Mouse (Mus musculus) MEL (cell line): ENCODE measurements around the gene Tprg. TPM values are rescaled to one million over a fixed set of nuclear protein-coding genes. Genes with fewer than 3 reads are reported as not detected.

Experiments used
- DNase-seq: peaks from one replicate; pipeline ENCODE4 v3.0.0; 2011; ENCODE audit warnings: low read depth, low spot score
- H3K27ac ChIP-seq: 2 replicates; pipeline ENCODE4 v1.5.1; 2012; ENCODE audit warnings: low read depth, mild to moderate bottlenecking, control low read depth, low read length, moderate library complexity; ENCODE audit not compliant: control insufficient read depth
- H3K27me3 ChIP-seq, 2 experiments: fragments of 150-350 bp in 1 of 2; sonication (generic) in 1 of 2; 2 replicates each; pipeline ENCODE4 v1.6.1; 2012; ENCODE audit warnings: low read length in 2 of 2, mild to moderate bottlenecking in 2 of 2, improper control_type of control experiment in 1 of 2, moderate library complexity in 1 of 2; ENCODE audit not compliant: insufficient read depth in 2 of 2, control insufficient read depth in 1 of 2
- H3K36me3 ChIP-seq, 2 experiments: 2 replicates each; pipeline ENCODE4 v1.6.1; 2012 to 2014; ENCODE audit warnings: low read length in 2 of 2, improper control_type of control experiment in 1 of 2, inconsistent platforms in 1 of 2, mild to moderate bottlenecking in 1 of 2; ENCODE audit not compliant: insufficient read depth in 2 of 2, control insufficient read depth in 1 of 2
- H3K4me1 ChIP-seq, 2 experiments: fragments of 150-350 bp in 1 of 2; sonication (generic) in 1 of 2; 2 replicates each; pipeline ENCODE4 v1.6.1; 2012; ENCODE audit warnings: low read length in 2 of 2, improper control_type of control experiment in 1 of 2, mild to moderate bottlenecking in 1 of 2; ENCODE audit not compliant: insufficient read depth in 2 of 2, control insufficient read depth in 1 of 2
- H3K4me3 ChIP-seq, 2 experiments: fragments of 150-350 bp in 1 of 2; sonication (generic) in 1 of 2; 2 replicates each; pipeline ENCODE4 v1.5.1; 2012; ENCODE audit warnings: low read depth in 2 of 2, low read length in 2 of 2, mild to moderate bottlenecking in 2 of 2, moderate library complexity in 2 of 2, control low read depth in 1 of 2, improper control_type of control experiment in 1 of 2; ENCODE audit not compliant: control insufficient read depth in 1 of 2, insufficient read depth in 1 of 2
- H3K79me2 ChIP-seq: 2 replicates; pipeline ENCODE4 v1.6.1; 2012; ENCODE audit warnings: mild to moderate bottlenecking, low read length, moderate library complexity; ENCODE audit not compliant: control insufficient read depth, poor library complexity, insufficient read depth
- H3K9ac ChIP-seq: 2 replicates; pipeline ENCODE4 v1.6.1; 2012; ENCODE audit warnings: low read depth, mild to moderate bottlenecking, control low read depth, low read length, moderate library complexity; ENCODE audit not compliant: control insufficient read depth, poor library complexity, severe bottlenecking
- H3K9me3 ChIP-seq: fragments of 150-350 bp; sonication (generic); replicated peaks from 2 replicates; pipeline ENCODE4 v1.6.1; 2012; ENCODE audit warnings: mild to moderate bottlenecking, low read length, improper control_type of control experiment, moderate library complexity; ENCODE audit not compliant: insufficient read depth
- CHD2 ChIP-seq: IDR thresholded peaks from 2 replicates; pipeline ENCODE4 v1.6.1; 2011; ENCODE audit warnings: low read length, improper control_type of control experiment
- E2F4 ChIP-seq: IDR thresholded peaks from 2 replicates; pipeline ENCODE4 v1.6.1; 2011; ENCODE audit warnings: low read depth, low read length, improper control_type of control experiment, borderline replicate concordance
- ETS1 ChIP-seq: IDR thresholded peaks from 2 replicates; pipeline ENCODE4 v1.6.1; 2012; ENCODE audit warnings: low read depth, mild to moderate bottlenecking, inconsistent platforms, low read length, improper control_type of control experiment, moderate library complexity
- GATA1 ChIP-seq: IDR thresholded peaks from 2 replicates; pipeline ENCODE4 v1.6.1; 2011; ENCODE audit warnings: low read depth, low read length, improper control_type of control experiment
- MEF2A ChIP-seq: IDR thresholded peaks from 2 replicates; pipeline ENCODE4 v1.6.1; 2014; ENCODE audit warnings: low read depth, mild to moderate bottlenecking, inconsistent platforms, low read length, improper control_type of control experiment; ENCODE audit not compliant: poor library complexity, insufficient replicate concordance, severe bottlenecking; ENCODE audit errors: extremely low read depth
- MYB ChIP-seq: IDR thresholded peaks from 2 replicates; pipeline ENCODE4 v1.6.1; 2011; ENCODE audit warnings: mild to moderate bottlenecking, low read depth, low read length, improper control_type of control experiment
- POLR2AphosphoS2 ChIP-seq: IDR thresholded peaks from 2 replicates; pipeline ENCODE4 v1.6.1; 2011; ENCODE audit warnings: low read length, improper control_type of control experiment
- RAD21 ChIP-seq: IDR thresholded peaks from 2 replicates; pipeline ENCODE4 v1.6.1; 2011; ENCODE audit warnings: mild to moderate bottlenecking, low read depth, low read length, improper control_type of control experiment
- TCF12 ChIP-seq: IDR thresholded peaks from 2 replicates; pipeline ENCODE4 v1.6.1; 2014; ENCODE audit warnings: low read depth, mild to moderate bottlenecking, inconsistent platforms, low read length, improper control_type of control experiment, moderate library complexity
- USF1 ChIP-seq: IDR thresholded peaks from 2 replicates; pipeline ENCODE4 v1.6.1; 2014; ENCODE audit warnings: low read depth, mild to moderate bottlenecking, inconsistent platforms, low read length, improper control_type of control experiment, moderate library complexity
- ZMIZ1 ChIP-seq: IDR thresholded peaks from 2 replicates; pipeline ENCODE4 v1.6.1; 2012; ENCODE audit warnings: low read depth, mild to moderate bottlenecking, inconsistent platforms, low read length, improper control_type of control experiment, moderate library complexity
- polyA plus RNA-seq, 2 experiments: library from polyadenylated mRNA; stranded (reverse) in 1 of 2; unstranded in 1 of 2; fragments of >175 nt in 1 of 2; fragments of >200 nt in 1 of 2; gene quantifications; 2 replicates each; pipeline versions ENCODE4 v1.2.1 to v1.2.4; 2012; ENCODE audit warnings: low replicate concordance in 2 of 2, low read depth in 1 of 2; ENCODE audit not compliant: insufficient read length in 2 of 2, insufficient read depth in 1 of 2, missing spikeins in 1 of 2
- total RNA-seq: library from RNA; depleted of rRNA; stranded (reverse); fragments of 300-350 nt; gene quantifications from 2 replicates; pipeline ENCODE4 v1.2.3, GENCODE M21; 2012

Gene Tprg
- total and polyA plus RNA-seq, 3 experiments: not detected

DNA sequence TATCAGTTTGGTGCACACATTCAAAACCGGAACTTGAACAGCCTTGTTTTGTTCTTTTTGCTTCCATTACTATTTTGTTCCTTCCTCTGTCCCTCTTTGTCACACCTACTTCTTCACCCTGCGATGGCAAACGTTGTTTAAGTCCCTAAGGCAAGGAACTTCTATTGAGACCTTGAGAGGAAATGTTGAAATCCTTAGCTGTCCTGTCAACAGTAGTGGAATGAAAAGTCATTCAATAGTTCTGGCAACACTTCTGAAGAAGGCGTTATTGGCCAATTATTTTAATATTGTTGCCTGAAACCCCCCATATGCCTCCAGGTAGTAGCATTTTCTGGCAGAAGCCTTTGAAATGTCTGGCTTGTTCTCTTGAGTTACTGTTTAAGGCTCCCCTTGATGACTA, 137.4 kb downstream of the Tprg start:
- DNase-seq: no peak
- TF ChIP-seq USF1 (no peak), E2F4 (no peak)

DNA sequence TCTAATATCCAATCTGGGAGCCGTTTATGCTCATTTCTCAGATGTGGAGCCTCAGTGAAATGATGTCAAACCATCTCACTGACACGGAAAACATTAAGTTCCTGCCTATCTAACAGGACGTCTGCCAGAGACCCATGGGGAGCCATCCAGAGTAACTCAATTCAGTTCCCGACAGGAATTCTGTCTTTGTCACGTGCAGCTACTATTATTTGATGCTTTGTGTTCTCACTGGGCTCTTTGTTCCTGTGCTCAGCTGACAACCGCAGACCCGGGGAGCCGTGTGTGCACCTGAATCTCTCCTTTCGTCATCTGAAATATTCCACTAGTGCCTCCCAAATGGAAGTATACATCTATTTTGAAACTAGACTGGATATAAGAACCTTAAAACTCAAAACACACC, 138.3 kb downstream of the Tprg start:
- Histone ChIP-seq H3K4me1 (no peaks in the 10 kb centered on the region), H3K9me3 (no peaks in the 10 kb centered on the region; the same call in 1 of the 2 replicates), H3K27me3 (no peaks in the 10 kb centered on the region), H3K27ac (no peak overlapping the region), H3K4me3 (no peak overlapping the region), H3K79me2 (no peaks in the 10 kb centered on the region), H3K9ac (no peak overlapping the region), H3K36me3 (no peaks in the 10 kb centered on the region)
- no peak for DNase-seq
- TF ChIP-seq MEF2A: no peak
- no peak for TF ChIP-seq POLR2AphosphoS2
- TF ChIP-seq ZMIZ1: no peak
- no peak for TF ChIP-seq CHD2
- no peak for TF ChIP-seq RAD21
- no peak for TF ChIP-seq ETS1

More for the DNA sequence above, 137.4 kb downstream of the Tprg start:
- no peaks in the 10 kb centered on the region for H3K27me3 ChIP-seq
- no peaks in the 10 kb centered on the region for H3K4me1 ChIP-seq
- no peaks in the 10 kb centered on the region for H3K79me2 ChIP-seq
- H3K9ac ChIP-seq: no peak overlapping the region
- no peaks in the 10 kb centered on the region; the same call in 1 of the 2 replicates for H3K9me3 ChIP-seq
- H3K4me3 ChIP-seq: no peak overlapping the region
- H3K27ac ChIP-seq: no peak overlapping the region
- no peaks in the 10 kb centered on the region for H3K36me3 ChIP-seq

DNA sequence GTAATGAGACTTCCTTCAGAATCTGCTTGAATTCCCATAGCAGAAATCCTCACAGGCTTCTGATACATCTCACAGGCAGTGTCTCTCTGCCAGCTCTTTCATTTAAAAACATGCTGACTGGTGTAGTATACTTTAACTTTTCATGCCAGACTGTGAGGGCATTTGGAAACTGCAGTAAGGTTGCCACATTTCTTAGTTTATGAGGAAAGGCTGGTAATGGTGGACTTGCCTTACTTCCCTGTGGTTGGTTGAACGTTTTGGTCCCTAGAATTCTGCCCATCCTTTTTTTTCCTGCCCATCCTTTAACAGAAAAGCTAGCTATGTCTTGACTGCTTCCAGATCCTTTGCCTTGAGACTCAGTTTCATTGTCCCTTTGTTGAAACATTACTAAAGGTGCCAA, 138.8 kb downstream of the Tprg start:
- no peaks in the 10 kb centered on the region for H3K36me3 ChIP-seq
- no peak overlapping the region for H3K4me3 ChIP-seq
- H3K9me3 ChIP-seq: no peaks in the 10 kb centered on the region; the same call in 1 of the 2 replicates
- no peaks in the 10 kb centered on the region for H3K79me2 ChIP-seq
- DNase-seq: no peak
- H3K9ac ChIP-seq: no peak overlapping the region
- H3K27ac ChIP-seq: no peak overlapping the region
- no peaks in the 10 kb centered on the region for H3K27me3 ChIP-seq
- no peaks in the 10 kb centered on the region for H3K4me1 ChIP-seq
- TF ChIP-seq MYB: no peak
- no peak for TF ChIP-seq ETS1
- TF ChIP-seq GATA1: no peak
- TF ChIP-seq TCF12: no peak
- TF ChIP-seq, all 39 proteins: peak for 0
